Mouse (Mus musculus) spleen, postnatal 10 days (tissue): ENCODE data around the gene Cdc20.
A peak's percentile ranks its signal among the peaks of the same experiment; 100 is the strongest.

Experiments
- DNase-seq, 2 experiments: peaks; one replicate each; pipeline ENCODE4 v3.0.0; 2021 to 2022; ENCODE audit warnings: low spot score in 2 of 2

The Cdc20 gene

DNA sequence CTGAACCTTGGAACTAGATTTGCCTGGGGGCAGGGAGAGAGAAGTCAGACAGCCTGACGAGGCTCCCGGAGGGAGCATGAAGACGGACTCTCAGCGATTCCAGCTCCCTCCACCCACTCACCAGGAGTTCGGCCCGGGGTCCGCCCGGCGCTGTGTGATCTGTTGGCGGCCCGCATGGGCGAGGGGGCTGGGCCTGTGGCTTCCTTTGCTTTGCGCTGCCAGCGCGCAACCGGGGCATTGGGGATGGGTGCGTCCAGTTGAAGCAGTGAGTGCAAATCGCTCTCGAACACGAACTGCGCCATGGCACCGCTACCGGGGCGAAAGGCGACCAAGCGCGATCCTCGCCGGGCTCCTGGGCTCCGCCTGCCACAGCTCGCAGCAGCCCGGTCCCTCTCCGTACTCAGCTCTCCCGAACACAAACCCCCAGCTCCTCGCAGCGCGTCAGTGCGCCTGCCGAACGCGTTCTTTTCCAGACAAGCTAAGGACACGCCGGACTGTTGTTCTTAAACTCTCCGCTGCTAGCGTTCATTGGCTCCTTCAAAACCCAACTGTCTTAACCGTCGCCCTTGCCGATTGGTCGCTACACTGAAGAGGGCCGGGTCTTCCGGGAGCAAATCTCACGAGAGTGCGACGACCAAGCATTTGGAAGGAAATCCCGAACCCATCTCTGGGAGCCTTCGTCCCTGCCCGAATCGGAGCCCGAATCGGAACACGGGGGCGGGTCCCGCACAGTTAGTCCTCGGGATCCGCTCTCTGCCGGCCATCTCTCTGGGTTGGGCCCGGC lies at the start of gene Cdc20:
Cdc20 (minus strand) TSS at position 533 of the 784 bp plus-strand sequence.
- DNase-seq: peak; percentile 88 to 91

DNA sequence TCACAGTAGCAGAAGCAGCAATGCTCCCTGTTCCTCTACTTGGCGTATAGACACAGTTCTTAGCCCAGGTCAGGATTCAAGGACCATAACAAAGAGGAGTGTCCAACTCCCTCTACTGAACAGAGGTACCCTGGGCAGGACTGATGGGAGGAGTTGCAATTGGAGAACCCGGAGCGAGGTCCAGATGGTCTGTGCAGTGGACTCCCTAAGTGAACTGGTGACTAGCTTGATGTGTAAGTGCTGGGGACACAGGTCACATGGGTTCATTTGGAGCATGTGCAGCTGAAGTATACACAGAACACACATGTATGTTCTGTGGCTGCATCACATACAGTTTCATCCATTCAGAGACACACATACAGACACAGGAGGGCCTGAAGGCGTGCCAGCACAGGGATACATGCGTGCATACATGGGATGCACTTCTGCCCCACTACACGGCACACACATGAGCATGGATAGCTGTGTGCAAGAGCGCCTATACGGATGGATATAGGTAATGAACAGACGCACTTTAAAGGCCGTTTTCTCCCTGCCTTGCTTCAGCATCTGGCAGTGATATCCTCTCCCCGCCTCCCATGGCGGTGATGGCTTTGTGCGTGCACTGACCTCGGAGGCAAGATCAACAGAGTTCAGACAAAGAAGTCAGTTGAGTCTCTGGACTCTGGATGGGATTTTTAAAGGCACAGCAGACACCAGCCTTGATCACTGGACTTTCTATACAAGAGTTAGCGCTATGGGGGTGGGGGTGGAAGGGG lies 39.8 kb upstream of the Cdc20 start:
- DNase-seq: no peak

DNA sequence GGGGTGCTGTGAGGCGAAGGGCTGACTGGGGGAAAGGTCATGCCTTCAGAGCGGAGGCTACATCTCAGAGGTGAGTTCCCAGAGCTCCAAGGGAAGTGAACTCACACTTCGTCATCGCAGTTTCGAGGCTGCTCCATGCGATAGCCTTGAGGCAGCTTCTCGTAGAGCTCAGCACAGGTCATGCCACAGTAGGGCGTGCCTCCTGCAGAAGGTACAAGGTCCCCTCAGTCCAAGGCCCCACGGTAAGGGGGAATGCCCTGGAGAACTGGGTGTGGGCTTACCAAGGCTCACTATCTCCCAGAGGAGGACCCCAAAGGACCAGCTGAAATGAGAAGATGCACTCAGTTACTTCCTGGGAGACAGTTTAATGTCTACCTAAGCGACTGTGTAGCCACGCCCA lies 35.5 kb upstream of the Cdc20 start:
- no peak for DNase-seq

DNA sequence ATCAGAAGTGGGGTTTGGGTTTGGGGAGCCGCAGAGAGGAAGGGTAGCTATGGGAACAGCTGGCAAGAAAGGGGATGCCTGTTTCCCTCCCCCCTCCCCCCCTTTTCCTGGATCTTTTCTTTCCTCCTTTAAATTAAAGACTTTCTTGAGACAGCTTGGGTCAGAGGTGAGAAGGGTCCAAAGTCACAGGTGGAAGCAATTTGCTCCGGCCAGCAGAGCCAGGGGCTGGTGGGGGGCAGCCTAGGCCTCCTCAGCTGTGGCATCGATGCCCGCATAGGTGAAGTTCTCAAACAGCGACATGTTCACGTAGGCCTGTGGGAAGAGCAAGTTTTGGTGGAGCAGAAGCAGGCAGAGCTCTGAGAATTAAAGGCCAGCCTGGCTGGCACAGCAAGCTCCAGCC lies 34.1 kb upstream of the Cdc20 start:
- DNase-seq: no peak

DNA sequence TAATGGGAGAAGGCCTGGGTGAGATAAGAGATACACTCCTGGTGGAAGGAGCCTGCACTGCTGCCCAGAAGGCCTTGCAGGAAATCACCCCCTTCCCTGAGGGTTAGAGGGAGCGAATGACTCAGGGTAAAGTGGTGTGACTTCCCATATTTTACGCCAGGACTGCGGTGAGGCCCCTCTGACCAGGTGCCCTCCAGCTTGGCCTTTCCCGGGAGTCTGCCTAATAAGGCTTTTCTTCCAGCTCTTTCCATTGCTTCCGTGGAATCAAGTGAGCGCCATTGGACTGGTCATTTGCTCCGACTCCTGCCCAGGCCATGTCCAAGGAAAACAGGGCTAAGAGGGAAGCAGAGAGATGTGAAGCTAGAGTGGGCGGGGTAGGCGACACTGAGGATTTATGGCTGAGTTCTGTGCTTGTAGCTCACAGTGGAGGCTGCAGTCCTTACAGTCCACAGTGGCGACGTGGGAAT lies 28.6 kb upstream of the Cdc20 start:
- no peak for DNase-seq

DNA sequence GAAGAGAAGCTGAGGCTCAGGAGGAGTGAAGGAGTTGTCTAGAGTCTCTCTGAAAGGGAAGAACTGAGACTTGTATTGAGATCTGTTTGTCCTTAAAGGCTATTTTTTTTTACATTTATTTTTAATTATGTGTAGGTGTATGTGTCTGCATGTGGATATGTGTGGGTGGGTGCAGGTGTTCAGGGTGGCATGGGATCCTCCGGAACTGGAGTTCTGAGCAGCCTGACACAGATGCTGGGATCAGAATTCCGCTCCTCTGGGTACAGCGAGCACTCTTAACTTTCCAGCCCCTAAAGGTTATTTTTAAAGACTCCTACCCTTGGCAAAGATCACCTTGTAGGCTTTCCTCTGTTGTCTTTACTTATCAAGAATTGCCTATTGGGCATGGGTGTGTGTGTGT lies 27.8 kb upstream of the Cdc20 start:
- DNase-seq: no peak

DNA sequence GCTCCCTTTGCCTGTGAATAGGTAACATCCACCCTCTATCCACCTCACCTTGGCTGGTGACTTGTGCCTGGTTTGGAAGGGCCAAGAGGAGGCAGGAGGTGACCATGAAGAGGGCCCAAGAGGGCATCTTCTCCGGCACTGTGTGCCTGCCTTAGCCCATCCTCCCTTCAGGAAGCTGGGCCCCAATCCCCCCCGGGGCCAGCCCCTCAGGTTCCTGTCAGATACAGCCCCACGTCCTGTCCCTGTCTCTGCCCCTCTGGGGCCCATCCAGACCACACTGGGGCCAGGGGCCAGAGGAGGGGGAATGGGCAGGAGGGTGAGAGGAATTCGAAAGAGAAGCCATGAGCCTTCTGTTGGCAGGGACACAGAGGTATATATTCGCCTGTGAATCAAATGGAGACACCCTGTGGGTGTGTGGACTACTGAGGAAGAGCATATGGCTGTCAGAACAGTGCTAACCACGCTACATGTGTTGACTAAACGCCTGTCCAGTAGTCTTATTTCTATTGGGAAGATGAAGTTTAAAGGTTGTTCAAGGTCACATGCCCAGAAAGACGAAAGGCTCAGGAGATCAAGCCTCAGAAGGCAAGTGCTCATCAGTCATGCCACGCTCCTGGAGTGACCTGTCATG lies 20.3 kb upstream of the Cdc20 start, which contains the start of gene Mpl:
Mpl (minus strand) TSS at position 169 of the 631 bp plus-strand sequence.
- no peak for DNase-seq

DNA sequence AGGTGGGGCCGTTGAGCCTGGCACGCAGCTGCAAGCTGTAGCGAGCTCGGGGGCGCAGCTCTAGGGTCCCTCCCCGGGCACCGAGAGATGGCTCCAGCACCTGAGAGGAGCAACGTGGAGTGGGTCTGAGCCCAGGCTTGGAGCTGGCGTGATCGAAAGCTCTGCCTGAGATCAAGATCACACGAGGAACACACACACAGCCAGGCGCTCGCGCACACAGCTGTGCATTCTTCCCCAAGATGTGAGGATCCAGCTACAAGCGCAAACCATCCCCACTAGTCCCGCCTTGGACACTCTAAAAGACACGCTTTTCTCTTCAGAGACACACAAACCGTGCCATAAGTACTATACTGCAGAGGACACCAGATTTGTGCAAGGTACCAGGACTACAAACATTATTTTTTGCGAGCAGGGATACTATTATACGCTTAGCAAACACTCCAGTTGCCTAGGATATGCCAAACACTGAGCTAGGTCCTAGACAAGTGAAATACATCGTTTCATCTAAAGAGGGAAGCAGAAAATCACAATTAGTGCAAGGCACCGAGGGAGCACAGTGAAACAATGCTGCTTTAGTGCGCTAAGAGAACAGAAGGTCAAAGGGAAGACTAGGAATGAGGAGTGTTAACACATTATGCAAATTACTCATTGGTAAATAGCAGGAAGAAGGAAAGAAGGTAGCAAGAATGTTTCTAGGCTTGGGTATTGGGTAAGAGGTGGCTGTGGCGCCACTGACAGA lies 9.4 kb upstream of the Cdc20 start:
- no peak for DNase-seq

DNA sequence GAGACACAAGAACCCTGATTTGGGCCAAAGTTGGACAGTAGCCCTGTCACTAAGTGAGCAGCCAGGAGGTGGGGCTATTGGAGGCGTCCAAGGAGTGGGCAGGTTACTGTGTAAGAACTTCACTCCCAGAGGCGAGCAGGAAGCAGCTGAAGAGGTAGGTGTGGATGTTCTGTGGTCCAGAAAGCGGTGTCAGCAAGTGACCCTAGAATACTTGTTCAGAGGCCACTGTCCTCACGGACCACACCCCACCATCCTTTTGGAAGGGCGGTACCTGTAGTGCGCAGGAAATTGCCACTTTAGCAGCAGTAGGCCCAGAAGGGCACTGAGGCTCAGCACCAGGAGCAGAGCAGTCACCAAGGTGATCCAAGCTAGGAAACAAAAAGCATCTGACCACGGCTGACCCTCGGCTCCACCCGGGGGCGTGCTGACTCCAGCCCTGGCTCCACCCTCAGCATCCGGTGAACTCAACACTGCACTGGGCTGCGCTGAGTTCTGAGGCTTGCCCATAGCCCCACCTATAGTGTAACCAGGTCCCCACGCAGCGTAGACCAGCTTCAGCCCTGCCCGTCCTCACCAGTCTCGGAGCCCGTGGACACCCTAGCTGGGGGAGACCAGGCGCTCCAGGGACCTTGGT lies 8.7 kb upstream of the Cdc20 start:
- DNase-seq: no peak

DNA sequence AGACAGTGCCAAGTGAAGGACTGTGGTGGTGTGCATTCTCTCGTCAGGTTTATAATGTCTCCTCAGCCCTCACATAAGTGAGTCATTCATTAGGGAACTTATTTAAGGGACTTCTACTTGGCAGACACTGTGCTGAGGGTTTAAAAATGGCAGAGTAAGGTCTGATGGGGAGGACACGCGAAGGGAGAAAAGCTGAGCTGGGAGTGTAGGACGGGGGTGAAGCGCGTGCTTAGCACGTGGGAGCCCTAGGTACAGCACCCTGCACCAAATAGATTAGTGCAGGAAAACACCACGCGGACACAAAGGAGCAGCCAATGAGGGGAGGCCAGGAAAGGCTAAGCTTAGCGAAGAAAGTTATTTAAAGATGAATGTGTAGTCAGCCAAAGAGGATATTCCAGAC lies 7.9 kb upstream of the Cdc20 start:
- DNase-seq: no peak

DNA sequence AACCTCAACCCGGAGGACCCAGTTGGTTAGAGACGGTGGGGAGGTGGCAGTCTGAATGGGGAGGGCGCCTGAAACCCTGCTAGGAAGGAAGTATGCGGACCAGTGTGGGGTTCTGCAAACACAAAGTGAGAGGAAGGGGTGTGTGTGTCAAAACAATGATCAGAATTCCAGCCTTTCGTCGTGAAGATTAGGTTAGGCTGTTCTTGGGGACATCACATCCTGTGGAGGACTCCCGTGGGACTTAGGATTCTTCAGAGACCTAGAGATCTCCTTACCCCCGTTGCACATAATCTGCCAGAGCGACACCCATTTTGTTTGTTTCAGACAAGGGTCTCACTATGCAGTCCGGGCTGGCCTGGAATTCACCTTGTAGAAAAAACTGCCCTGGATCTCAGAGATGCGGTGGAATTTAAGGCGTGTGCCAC lies 689 bp upstream of the Cdc20 start:
- peak; percentile 59 to 61 for DNase-seq

DNA sequence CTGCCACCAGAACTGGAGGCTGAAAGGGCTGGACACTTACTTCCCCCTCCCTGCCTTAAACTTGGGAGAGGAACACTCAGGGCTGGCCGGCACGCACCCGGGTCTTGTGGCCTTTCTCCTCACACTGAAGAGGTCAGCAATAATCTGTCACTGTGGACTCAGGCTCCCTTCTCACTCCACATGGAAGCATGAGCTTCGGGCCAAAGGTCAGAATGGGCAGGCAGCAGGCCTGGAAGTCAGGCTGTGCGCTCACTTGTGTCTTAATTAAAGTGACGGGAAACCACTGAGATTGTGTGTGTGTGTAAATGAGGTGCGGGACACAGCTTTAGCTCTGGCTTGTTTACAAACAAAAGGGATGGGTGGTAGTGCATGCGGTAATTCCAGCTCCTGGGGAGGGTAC lies 4.8 kb downstream of the Cdc20 start:
- DNase-seq: no peak

DNA sequence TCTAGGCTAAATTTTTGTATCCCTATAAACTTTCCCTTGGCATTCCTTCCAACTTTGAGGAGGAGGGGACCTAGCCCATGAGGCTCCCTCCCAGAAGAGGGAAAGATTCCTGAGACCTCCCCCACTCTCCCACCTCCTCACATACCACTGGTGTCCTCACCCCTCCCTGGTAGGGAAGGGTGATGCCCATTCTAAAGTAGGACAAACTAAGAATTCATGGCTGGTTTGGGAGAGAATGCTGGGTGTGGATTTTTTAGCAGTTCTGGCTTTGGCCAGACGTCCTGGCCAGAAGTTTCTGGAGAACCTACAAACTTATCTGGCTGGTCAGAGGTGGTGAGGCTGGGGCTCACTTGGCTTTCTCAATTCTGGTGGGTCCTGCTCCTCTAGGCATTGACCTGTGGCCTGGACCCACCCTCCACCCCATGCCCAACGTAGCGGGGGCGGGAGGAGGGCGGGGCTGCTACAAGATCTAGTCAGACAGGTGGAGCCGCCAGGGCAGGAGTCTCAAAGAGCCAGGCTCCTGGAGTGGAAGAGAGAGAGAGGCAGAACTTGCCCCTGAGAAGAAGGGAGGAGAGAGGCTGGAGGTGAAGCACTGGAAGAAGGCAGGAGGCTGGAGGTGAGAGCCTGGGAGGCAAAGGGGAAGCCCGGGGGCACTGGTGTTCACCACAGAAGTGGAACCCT lies 7.8 kb downstream of the Cdc20 start:
- DNase-seq: peak in 1 of 2 experiments; percentile 42

DNA sequence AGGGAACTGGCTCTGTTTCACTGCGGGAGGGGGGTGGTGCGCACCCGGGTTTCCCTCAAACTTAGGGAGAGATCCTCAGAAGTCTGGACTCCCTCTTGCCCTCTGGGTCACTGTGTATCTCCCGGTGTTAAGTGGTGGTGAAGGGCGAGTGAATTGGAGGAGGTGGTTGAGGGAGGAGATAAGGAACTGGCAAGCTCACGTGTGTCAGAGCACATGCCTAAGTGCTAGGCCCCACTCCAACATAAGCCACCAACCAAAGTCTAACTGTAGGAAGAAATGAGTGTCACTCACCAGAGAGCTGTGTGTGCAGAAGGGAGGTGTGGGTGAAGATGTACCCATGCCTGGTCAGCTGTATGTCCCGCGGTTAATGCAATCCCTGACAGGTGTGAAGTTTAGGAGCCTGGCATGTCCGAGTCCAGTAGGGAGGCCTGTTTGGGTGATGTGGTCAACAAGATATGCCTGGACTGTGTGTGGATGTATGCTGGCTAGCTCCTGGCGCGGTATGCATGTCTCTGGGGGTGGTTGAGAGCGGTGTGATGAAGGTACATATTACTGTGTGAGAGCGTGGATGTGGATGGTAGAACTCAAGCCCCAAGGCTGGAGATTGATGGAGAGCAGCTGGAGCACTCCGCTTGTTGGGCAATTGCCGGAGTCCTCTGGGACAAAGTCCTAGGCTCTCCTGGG lies 8.5 kb downstream of the Cdc20 start:
- no peak for DNase-seq

DNA sequence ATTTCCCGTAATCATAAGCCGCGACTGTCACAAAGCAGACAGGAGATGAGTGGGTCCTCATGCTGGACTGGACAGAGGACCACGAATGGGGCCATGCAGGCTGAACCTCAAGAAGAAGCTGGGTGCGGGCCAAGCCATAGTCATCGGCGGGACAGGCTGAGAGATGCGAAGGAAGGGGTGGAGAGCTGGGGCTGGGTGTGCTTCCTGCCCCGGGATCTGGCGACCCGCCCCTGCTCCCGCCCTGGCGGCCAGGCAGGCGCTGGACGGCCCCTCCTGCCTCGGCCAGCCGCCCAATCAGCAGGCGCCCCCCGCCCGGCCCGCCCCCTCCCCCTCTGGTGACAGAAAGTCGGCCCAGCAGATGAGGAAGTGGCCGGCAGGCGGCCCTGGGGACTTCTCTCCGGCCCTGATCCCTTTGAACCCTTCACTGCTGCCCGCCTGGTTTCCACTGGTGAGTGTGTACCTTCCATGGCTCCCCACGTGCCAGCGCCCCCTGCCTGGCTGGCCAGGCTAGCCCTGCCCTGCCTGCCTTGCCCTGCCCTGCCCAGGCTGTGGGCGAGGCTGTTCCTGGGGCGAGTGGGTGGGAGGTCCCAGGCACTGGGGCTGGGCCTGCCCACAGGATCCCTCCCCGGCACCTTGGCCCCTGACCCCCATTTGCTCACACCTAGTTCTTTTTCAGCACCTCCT lies 9.2 kb downstream of the Cdc20 start, which contains the start of gene Elovl1:
Elovl1 (plus strand) TSS at position 326 of the 684 bp plus-strand sequence.
- peak; percentile 80 to 86 for DNase-seq

DNA sequence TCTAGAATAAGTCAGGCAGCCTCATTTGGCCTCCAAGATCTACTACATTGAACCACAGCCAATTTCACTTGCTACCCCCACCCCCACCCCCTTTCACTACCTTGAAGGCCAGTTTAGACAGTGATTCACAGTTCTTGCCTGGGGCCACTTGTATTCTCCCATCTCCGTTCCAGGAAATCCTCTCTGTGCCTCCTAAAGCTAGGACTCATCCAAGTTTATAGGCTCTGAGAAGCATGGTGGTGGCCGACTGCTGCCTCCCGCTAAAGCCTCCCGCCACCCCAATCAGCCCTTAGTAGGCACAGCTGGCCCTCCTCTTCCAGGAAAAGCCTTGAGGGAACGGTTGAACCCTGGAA lies 9.8 kb downstream of the Cdc20 start:
- DNase-seq: no peak

DNA sequence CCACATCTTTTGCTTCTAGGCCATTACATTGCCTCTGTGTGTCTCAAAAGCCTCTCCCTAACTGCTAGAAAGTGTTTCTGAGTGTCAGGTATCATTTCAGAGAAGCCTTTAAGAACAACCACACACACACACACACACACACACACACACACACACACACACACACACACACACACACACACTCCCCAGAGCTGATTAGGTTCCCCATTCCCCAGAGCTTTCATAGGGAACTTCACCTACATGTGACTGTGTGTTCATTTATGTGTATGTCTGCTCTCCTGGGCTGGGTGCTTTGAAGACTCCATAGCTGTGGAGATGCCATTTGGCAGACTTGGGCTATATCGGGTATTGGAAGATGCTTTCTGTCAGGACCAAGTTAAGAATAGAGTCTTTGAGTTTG lies 11.8 kb downstream of the Cdc20 start:
- no peak for DNase-seq

DNA sequence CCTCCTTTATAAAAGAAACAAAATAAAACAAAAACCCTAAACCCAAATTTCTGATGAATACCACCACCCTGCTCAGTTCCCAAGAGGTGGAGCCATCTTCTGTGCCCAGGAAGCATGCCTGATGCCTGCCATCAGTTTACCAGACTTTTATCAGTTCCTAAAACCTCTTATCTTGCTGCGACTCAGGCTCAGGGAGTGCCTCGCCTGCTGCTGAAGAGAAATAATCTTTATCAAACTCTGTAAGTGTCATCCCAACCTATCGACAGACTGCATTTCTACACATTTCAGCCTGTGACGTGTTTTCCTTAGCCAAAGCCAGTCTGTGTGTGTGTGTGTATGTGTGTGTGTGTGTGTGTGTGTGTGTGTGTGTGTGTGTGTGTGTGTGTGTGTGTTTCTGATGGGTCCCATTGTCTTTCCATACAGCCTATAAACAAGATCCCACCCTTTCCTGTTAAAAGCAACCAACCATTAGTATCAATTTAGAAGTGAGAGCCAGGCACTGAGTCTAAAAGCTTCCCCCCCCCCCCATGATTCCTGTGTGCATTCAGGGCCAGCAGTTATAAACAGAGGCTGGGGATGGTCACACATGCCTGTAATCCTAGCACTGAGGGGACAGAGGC lies 12.5 kb downstream of the Cdc20 start:
- DNase-seq: no peak

DNA sequence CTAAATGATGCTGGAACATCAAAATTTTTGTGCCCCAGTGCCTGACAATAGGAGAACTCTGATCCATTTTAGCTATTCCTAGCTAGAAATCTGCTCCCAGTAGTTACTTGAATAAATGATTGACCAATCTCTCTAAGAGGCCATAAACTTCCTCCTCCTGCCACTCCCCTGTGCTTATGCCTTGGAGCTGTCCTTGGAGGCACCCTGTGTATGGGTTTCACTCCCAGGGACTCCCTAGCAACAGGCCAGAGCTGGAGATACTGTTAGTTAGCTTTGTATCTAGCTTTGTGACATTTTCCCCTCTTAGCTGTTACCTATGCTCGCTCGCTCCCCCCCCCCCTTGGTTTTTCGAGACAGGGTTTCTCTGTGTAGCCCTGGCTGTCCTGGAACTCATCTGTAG lies 15.8 kb downstream of the Cdc20 start:
- no peak for DNase-seq
